Mouse (Mus musculus) ES-E14 (cell line): ENCODE measurements around the gene BC107364. TPM values are rescaled to one million over a fixed set of nuclear protein-coding genes. Genes with fewer than 3 reads are reported as not detected.
"Not testable (repeated sequence)": the region's sequence is repeated elsewhere in the genome, so short reads cannot be mapped to it uniquely, and the experiment has no call there.

ENCODE experiments used
- DNase-seq: peaks from one replicate; pipeline ENCODE4 v3.0.0-alpha.2; 2013; ENCODE audit warnings: low read depth, low spot score
- H3K27ac ChIP-seq: 2 replicates; pipeline ENCODE4 v1.5.1; 2012; ENCODE audit warnings: low read depth, mild to moderate bottlenecking, low read length, moderate library complexity, mixed read lengths; ENCODE audit not compliant: poor library complexity, insufficient read depth, severe bottlenecking
- H3K36me3 ChIP-seq: 2 replicates; pipeline ENCODE4 v1.6.1; 2012; ENCODE audit warnings: mild to moderate bottlenecking, low read length, moderate library complexity, mixed read lengths; ENCODE audit not compliant: control insufficient read depth, poor library complexity, insufficient read depth, severe bottlenecking
- H3K4me1 ChIP-seq, 2 experiments: fragments of 150-350 bp in 1 of 2; sonication (generic) in 1 of 2; 2 replicates each; pipeline ENCODE4 v1.6.1; 2012; ENCODE audit warnings: low read length in 2 of 2, mild to moderate bottlenecking in 1 of 2, mixed read lengths in 1 of 2; ENCODE audit not compliant: control insufficient read depth in 2 of 2, insufficient read depth in 2 of 2, poor library complexity in 1 of 2
- H3K4me3 ChIP-seq, 2 experiments: fragments of 150-350 bp in 1 of 2; sonication (generic) in 1 of 2; 2 replicates each; pipeline ENCODE4 v1.5.1; 2012; ENCODE audit warnings: low read length in 2 of 2, low read depth in 1 of 2, mild to moderate bottlenecking in 1 of 2, mixed read lengths in 1 of 2; ENCODE audit not compliant: insufficient read depth in 1 of 2, poor library complexity in 1 of 2, severe bottlenecking in 1 of 2
- H3K9ac ChIP-seq: 2 replicates; pipeline ENCODE4 v1.6.1; 2012; ENCODE audit warnings: low read depth, mild to moderate bottlenecking, low read length, mixed read lengths; ENCODE audit not compliant: poor library complexity, insufficient read depth, severe bottlenecking
- H3K9me3 ChIP-seq: fragments of 150-350 bp; sonication (generic); 2 replicates; pipeline ENCODE4 v1.6.1; 2012; ENCODE audit warnings: low read depth, mild to moderate bottlenecking, low read length; ENCODE audit not compliant: control insufficient read depth, insufficient read depth
- CHD2 ChIP-seq: IDR thresholded peaks from 2 replicates; pipeline ENCODE4 v1.6.1; 2014; ENCODE audit warnings: mild to moderate bottlenecking, low read depth, low read length, inconsistent platforms
- HCFC1 ChIP-seq: IDR thresholded peaks from 2 replicates; pipeline ENCODE4 v1.6.1; 2012; ENCODE audit warnings: low read length, inconsistent platforms, borderline replicate concordance; ENCODE audit not compliant: insufficient read depth
- MAFK ChIP-seq: IDR thresholded peaks from 2 replicates; pipeline ENCODE4 v1.6.1; 2014; ENCODE audit warnings: mild to moderate bottlenecking, low read depth, low read length, inconsistent platforms; ENCODE audit not compliant: insufficient read depth
- ZC3H11A ChIP-seq: IDR thresholded peaks from 2 replicates; pipeline ENCODE4 v1.6.1; 2012; ENCODE audit warnings: low read depth, mild to moderate bottlenecking, inconsistent platforms, low read length, borderline replicate concordance
- ZNF384 ChIP-seq: IDR thresholded peaks from 2 replicates; pipeline ENCODE4 v1.6.1; 2012; ENCODE audit warnings: low read depth, low read length, inconsistent platforms
- in situ Hi-C, 2 experiments: fragments of 600-800 bp; cut with MboI; formaldehyde crosslinking; loops; one replicate each; pipeline ENCODE4 v1.15.1; 2025; ENCODE audit warnings: low sequenced_read_pairs in 2 of 2, inconsistent platforms in 1 of 2; ENCODE audit not compliant: unreplicated experiment in 2 of 2
- total RNA-seq: library from RNA; depleted of rRNA; stranded (reverse); fragments of 300-350 nt; gene quantifications from 2 replicates; pipeline ENCODE4 v1.2.3, GENCODE M21; 2012

The BC107364 gene
- total RNA-seq, 1 experiment = not detected

DNA sequence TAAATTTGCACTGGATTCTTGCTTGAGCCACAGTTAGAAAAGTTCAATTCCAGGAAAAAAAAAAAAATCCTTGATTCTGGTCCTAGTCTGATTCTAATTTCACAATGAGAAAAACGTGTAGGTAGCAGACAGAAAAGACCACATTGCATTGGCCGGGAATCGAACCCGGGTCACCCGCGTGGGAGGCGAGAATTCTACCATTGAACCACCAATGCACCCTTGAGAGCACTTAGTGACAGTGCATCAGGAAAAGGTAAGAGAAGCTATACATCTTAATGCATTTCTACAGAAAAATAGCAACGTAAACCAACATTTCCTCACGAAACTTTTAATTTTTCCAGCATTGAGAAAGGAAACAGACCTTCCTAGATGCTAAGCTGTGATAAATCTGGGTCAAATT, 28.2 kb downstream of the BC107364 start:
- in situ Hi-C loops = loop anchor here in 1 of 2 experiments (25.0 kb wide), 1 partner anchor 337 kb away; no protein-coding TSS in a partner anchor
- Histone ChIP-seq H3K36me3 (no peaks in the 10 kb centered on the region), H3K9ac (no peak overlapping the region), H3K4me1 (peaks cover 0 to 16% of the 10 kb centered on the region in 2 experiments; a peak in 2 of 4 replicates), H3K27ac (no peak overlapping the region), H3K9me3 (no peaks in the 10 kb centered on the region), H3K4me3 (no peak overlapping the region)
- TF ChIP-seq CHD2 (no peak), MAFK (peak; percentile 67)
- DNase-seq = no peak

DNA sequence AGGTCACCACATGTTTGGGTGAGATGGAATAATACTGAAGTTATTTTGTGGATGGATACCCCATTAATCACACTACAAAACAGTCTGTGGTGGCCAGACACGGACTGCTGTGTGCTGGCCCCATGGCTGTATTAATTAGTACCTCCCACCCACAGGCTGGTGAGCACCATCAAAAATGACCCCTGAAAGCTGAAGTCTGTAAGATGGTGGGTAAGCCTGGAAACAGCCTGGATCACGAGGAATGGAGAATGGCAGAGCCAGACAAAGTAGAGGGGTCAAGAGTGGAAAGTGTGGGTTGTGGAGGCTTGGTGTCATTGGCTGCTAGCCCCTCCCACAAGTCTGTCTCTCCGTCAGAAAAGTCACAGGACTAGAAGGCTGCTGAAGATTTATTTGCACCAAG, 31.3 kb downstream of the BC107364 start:
- Histone ChIP-seq H3K4me3 (no peak overlapping the region), H3K36me3 (no peaks in the 10 kb centered on the region), H3K27ac (no peak overlapping the region; the same call in 1 of the 2 replicates), H3K4me1 (peaks cover 0 to 19% of the 10 kb centered on the region in 2 experiments; a peak in 2 of 4 replicates), H3K9ac (no peak overlapping the region), H3K9me3 (no peaks in the 10 kb centered on the region)
- no peak for DNase-seq
- in situ Hi-C loops = loop anchor here in 1 of 2 experiments (25.0 kb wide), 1 partner anchor 333 kb away; no protein-coding TSS in a partner anchor
- TF ChIP-seq ZNF384 (no peak), CHD2 (no peak)

- H3K4me1 ChIP-seq = peaks cover 0 to 16% of the 10 kb centered on the region in 2 experiments; a peak in 2 of 4 replicates
- peak overlapping the region; percentile 18; the same call in 1 of the 2 replicates for H3K9ac ChIP-seq
- not testable (repeated sequence) for H3K9me3 ChIP-seq, H3K36me3 ChIP-seq, DNase-seq
- in situ Hi-C loops = loop anchor here in 1 of 2 experiments (25.0 kb wide), 1 partner anchor 332 kb away; no protein-coding TSS in a partner anchor
- H3K4me3 ChIP-seq = peak overlapping the region; percentile 9 to 15; a peak in 1 of 4 replicates
- peak overlapping the region; percentile 76; the same call in 1 of the 2 replicates for H3K27ac ChIP-seq
Measured at GRCm38 (mm10) chr3:96418902-96419301, 33.2 kb downstream of the BC107364 start.

DNA sequence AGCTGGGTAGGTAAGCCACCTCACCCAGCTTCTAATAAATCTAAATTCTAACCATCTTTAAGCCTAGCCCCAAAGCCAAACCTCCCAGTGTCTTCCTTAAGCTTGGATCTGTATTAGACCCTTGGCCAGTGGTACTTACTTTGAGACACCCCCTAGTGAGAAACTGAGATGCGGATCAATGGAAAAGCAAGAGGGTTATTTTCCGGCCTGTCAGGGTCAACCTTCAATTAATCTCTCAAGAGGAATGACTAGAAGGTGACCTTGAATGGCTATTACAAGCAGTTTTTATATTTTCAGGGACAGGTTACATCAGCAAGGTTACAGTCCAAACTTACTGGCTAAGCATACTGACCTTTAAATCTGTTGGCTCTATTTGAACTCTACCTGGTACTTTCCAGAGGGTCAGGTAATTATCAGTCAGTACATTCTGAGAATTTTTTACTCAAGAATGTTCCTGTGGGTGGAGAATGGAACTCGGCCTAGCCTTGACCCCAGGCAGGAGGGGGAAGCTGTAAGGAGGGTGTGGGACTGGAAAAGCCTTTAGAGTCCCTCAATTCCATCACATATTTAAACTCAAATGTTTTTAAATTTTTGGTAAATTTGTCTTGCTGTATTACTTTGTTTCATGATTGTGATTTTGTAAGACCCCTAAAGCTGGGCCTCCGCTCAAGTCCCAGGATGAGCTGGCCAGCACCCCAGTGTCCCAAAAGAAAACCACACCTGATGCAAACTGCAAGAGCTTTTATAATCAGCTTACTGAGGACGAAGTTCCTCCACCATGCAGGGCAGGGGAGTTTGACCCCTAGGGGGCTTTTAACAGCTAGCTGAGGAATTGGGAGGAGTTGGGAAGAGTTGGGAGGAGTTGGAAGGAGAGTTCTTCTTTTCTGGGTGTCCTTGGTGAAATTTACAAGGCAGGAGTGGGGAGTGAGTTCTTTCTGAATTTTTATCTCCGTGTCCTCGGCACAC, 34.0 kb downstream of the BC107364 start:
- H3K36me3 ChIP-seq = no peaks in the 10 kb centered on the region
- in situ Hi-C loops = loop anchor here in 1 of 2 experiments (25.0 kb wide), 1 partner anchor 331 kb away; no protein-coding TSS in a partner anchor
- no peak overlapping the region; the same call in 1 of the 2 replicates for H3K9ac ChIP-seq
- no peaks in the 10 kb centered on the region for H3K9me3 ChIP-seq
- peaks cover 0 to 18% of the 10 kb centered on the region in 2 experiments; a peak in 2 of 4 replicates for H3K4me1 ChIP-seq
- peak overlapping the region; percentile 82 for H3K27ac ChIP-seq
- no peak overlapping the region for H3K4me3 ChIP-seq
- TF ChIP-seq ZC3H11A (no peak), ZNF384 (no peak), CHD2 (no peak), MAFK (no peak), HCFC1 (no peak)
- no peak for DNase-seq
